Mouse (Mus musculus) cerebellum, adult 8-10 months (tissue): ENCODE data around the gene Fxyd7.

ENCODE experiments used
- DNase-seq: peaks from one replicate; pipeline ENCODE4 v3.0.0; 2022

Gene Fxyd7

GRCm38 (mm10) chr7:31050487-31050886, 780 bp downstream of the Fxyd7 start:
- no peak for DNase-seq

- no peak for DNase-seq
These were observed 1.4 kb downstream of the Fxyd7 start for GRCm38 (mm10) chr7:31049846-31050281.

- DNase-seq = peak; percentile 68
These were observed 2.0 kb downstream of the Fxyd7 start for GRCm38 (mm10) chr7:31049135-31049845.

- DNase-seq = no peak
These were observed 8.8 kb downstream of the Fxyd7 start, which contains the start of gene Fxyd5 for GRCm38 (mm10) chr7:31042431-31042910. Fxyd5 (minus strand) TSS chr7:31042481.

- no peak for DNase-seq
These were observed 9.5 kb downstream of the Fxyd7 start for GRCm38 (mm10) chr7:31041662-31042315.

- DNase-seq = no peak
These were observed 10.3 kb downstream of the Fxyd7 start for GRCm38 (mm10) chr7:31041023-31041407.

- DNase-seq = no peak
These were observed 10.8 kb downstream of the Fxyd7 start for GRCm38 (mm10) chr7:31040281-31041022.

- DNase-seq = no peak
These were observed 12.3 kb downstream of the Fxyd7 start for GRCm38 (mm10) chr7:31039011-31039410.

- DNase-seq = no peak
These were observed 13.6 kb downstream of the Fxyd7 start for GRCm38 (mm10) chr7:31037675-31038074.

GRCm38 (mm10) chr7:31036917-31037316, 14.3 kb downstream of the Fxyd7 start:
- no peak for DNase-seq

GRCm38 (mm10) chr7:31035291-31035690, 16.0 kb downstream of the Fxyd7 start:
- DNase-seq = no peak

- no peak for DNase-seq
These were observed 16.5 kb downstream of the Fxyd7 start for GRCm38 (mm10) chr7:31034789-31035188.

- no peak for DNase-seq
These were observed 17.7 kb downstream of the Fxyd7 start for GRCm38 (mm10) chr7:31033409-31034165.

GRCm38 (mm10) chr7:31031731-31032130, 19.5 kb downstream of the Fxyd7 start:
- no peak for DNase-seq

- DNase-seq = no peak
These were observed 20.6 kb downstream of the Fxyd7 start for GRCm38 (mm10) chr7:31030717-31031116.

GRCm38 (mm10) chr7:31028609-31029008, 22.7 kb downstream of the Fxyd7 start:
- no peak for DNase-seq

GRCm38 (mm10) chr7:31017104-31017901, 34.0 kb downstream of the Fxyd7 start:
- no peak for DNase-seq

- no peak for DNase-seq
These were observed 38.3 kb downstream of the Fxyd7 start for GRCm38 (mm10) chr7:31012971-31013370.

- no peak for DNase-seq
These were observed 42.4 kb downstream of the Fxyd7 start for GRCm38 (mm10) chr7:31008889-31009288.

- DNase-seq = no peak
These were observed 43.1 kb downstream of the Fxyd7 start for GRCm38 (mm10) chr7:31008175-31008574.

GRCm38 (mm10) chr7:31007775-31008174, 43.5 kb downstream of the Fxyd7 start:
- DNase-seq = no peak

- no peak for DNase-seq
These were observed 48.6 kb downstream of the Fxyd7 start for GRCm38 (mm10) chr7:31002650-31003049.
